Mouse (Mus musculus): Measurements from ENCODE around the gene Tmbim4.
A peak's percentile ranks its signal among the peaks of the same experiment; 100 is the strongest.

GRCm38 (mm10) chr10:120231718-120232117, 30.3 kb downstream of the Tmbim4 start:
- peak; percentile 69 for TF ChIP-seq CTCF (IDR thresholded peaks at IDR 0.05; ENCODE audit: low read depth, low read length)
- no peak for TF ChIP-seq POLR2AphosphoS5 (IDR thresholded peaks at IDR 0.05; ENCODE audit: insufficient replicate concordance, low read depth, low read length)
- TF ChIP-seq GATA1 (IDR thresholded peaks at IDR 0.05; ENCODE audit: borderline replicate concordance, low read length): no peak

Data from G1E (cell line).